Mouse (Mus musculus): Measurements from ENCODE around the gene Ripor3.

DNA sequence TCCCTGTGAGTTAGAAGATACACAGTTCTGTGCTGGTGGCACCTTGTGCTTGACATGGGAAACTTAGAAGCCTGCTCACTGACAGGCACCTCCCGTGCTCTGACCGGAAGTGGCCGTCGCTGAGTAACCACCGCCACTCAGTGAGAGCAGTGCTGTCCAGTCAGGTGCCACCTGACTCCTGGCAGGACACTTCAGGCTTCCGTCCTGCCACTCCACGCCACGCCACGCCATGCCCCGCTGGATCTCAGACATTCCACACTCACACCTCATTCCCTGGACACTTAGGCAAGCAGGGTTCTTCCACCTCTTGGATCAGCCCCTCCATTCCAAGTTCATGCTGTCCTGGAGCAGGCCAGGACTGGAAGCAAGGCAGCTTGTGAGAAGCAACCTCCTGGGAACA is 32.1 kb downstream of the Ripor3 start:
- TF ChIP-seq EP300 (IDR thresholded peaks at IDR 0.05; ENCODE audit: low read length) (no peak), MAX (IDR thresholded peaks at IDR 0.05; ENCODE audit: low read length) (no peak), HCFC1 (IDR thresholded peaks at IDR 0.05; ENCODE audit: low read depth, low read length) (no peak), POLR2A (IDR thresholded peaks at IDR 0.05; ENCODE audit: low read depth, low read length) (0 out of 2 replicates have a peak, but pooled peaks have one; percentile 12), CTCF (conservative IDR thresholded peaks at IDR 0.05 in 1 of 2, IDR thresholded peaks at IDR 0.05 in 1 of 2; ENCODE audit: low read depth in 2 of 2, low read length in 2 of 2) (no peak), ZNF384 (IDR thresholded peaks at IDR 0.05; ENCODE audit: low read depth, low read length) (no peak), GABPA (IDR thresholded peaks at IDR 0.05; ENCODE audit: insufficient replicate concordance, low read depth, low read length) (no peak), RAD21 (IDR thresholded peaks at IDR 0.05; ENCODE audit: low read depth, low read length) (no peak), USF1 (IDR thresholded peaks at IDR 0.05; ENCODE audit: low read depth, low read length) (no peak)

Measured in CH12.LX (cell line).